Mouse (Mus musculus) CD4-positive helper T cell, adult 2 months (primary cell): ENCODE results near the gene Cela2a.
A peak's percentile ranks its signal among the peaks of the same experiment; 100 is the strongest.

Source experiments
- DNase-seq: peaks from one replicate; pipeline ENCODE4 v3.0.0-alpha.2; 2012; ENCODE audit warnings: low read depth, missing footprints, low spot score

Gene Cela2a

GRCm38 (mm10) chr4:141858501-141858900 is 32.5 kb upstream of the Cela2a start:
- DNase-seq: no peak

- peak; percentile 66 for DNase-seq
These were observed 31.5 kb upstream of the Cela2a start for GRCm38 (mm10) chr4:141857422-141857930.

- peak; percentile 65 for DNase-seq
These were observed 27.5 kb upstream of the Cela2a start for GRCm38 (mm10) chr4:141853437-141853836.

- DNase-seq: no peak
These were observed 20.0 kb upstream of the Cela2a start, which contains the start of gene Ctrc for GRCm38 (mm10) chr4:141845999-141846398. Ctrc (minus strand) TSS chr4:141846359.

- no peak for DNase-seq
These were observed 8.7 kb upstream of the Cela2a start for GRCm38 (mm10) chr4:141834536-141835095.

- no peak for DNase-seq
These were observed 8.0 kb upstream of the Cela2a start for GRCm38 (mm10) chr4:141833911-141834310.

GRCm38 (mm10) chr4:141831361-141831760 is 5.4 kb upstream of the Cela2a start:
- DNase-seq: no peak

GRCm38 (mm10) chr4:141830381-141830780 is 4.4 kb upstream of the Cela2a start:
- DNase-seq: no peak

GRCm38 (mm10) chr4:141828177-141828576 is 2.2 kb upstream of the Cela2a start:
- no peak for DNase-seq

- DNase-seq: no peak
These were observed 1.4 kb upstream of the Cela2a start for GRCm38 (mm10) chr4:141827401-141827800.

GRCm38 (mm10) chr4:141822979-141823378 is 3.0 kb downstream of the Cela2a start:
- DNase-seq: no peak

- no peak for DNase-seq
These were observed 3.9 kb downstream of the Cela2a start for GRCm38 (mm10) chr4:141822089-141822488.

GRCm38 (mm10) chr4:141821178-141821577 is 4.8 kb downstream of the Cela2a start:
- no peak for DNase-seq

GRCm38 (mm10) chr4:141819316-141819715 is 6.6 kb downstream of the Cela2a start:
- DNase-seq: no peak

- DNase-seq: no peak
These were observed 7.1 kb downstream of the Cela2a start for GRCm38 (mm10) chr4:141818861-141819260.

- no peak for DNase-seq
These were observed 8.3 kb downstream of the Cela2a start for GRCm38 (mm10) chr4:141817706-141818105.

- DNase-seq: no peak
These were observed 8.9 kb downstream of the Cela2a start for GRCm38 (mm10) chr4:141816776-141817655.

GRCm38 (mm10) chr4:141816267-141816666 is 9.7 kb downstream of the Cela2a start:
- DNase-seq: no peak

- no peak for DNase-seq
These were observed 14.6 kb downstream of the Cela2a start for GRCm38 (mm10) chr4:141811375-141811774.

- no peak for DNase-seq
These were observed 15.0 kb downstream of the Cela2a start for GRCm38 (mm10) chr4:141810975-141811374.

- DNase-seq: peak; percentile 58
These were observed 16.0 kb downstream of the Cela2a start for GRCm38 (mm10) chr4:141809850-141810464.

GRCm38 (mm10) chr4:141805886-141806285 is 20.1 kb downstream of the Cela2a start:
- no peak for DNase-seq
